Mouse (Mus musculus) neural tube, embryonic 14.5 days (tissue): ENCODE measurements around the gene Enpp7. TPM values are rescaled to one million over a fixed set of nuclear protein-coding genes. Genes with fewer than 3 reads are reported as not detected.
A peak's percentile ranks its signal among the peaks of the same experiment; 100 is the strongest.

Source experiments
- ATAC-seq: fragments of 200-750 bp; cut with Nextera tagmentation; 2 replicates; pipeline ENCODE4 v1.8.0; 2017; ENCODE audit warnings: low read depth, mild to moderate bottlenecking, moderate TSS enrichment, moderate library complexity
- H3K27ac ChIP-seq: fragments of 300-500 bp; sonication (generic); 2 replicates; pipeline ENCODE4 v1.5.1; 2014; ENCODE audit warnings: low read depth, mild to moderate bottlenecking, control low read depth, low read length, moderate library complexity, mixed read lengths
- H3K27me3 ChIP-seq: fragments of 300-500 bp; sonication (generic); 2 replicates; pipeline ENCODE4 v1.6.1; 2014; ENCODE audit warnings: low read length; ENCODE audit not compliant: control insufficient read depth, insufficient read depth
- H3K36me3 ChIP-seq: fragments of 300-500 bp; sonication (generic); 2 replicates; pipeline ENCODE4 v1.6.1; 2014; ENCODE audit warnings: low read length, mixed read lengths; ENCODE audit not compliant: control insufficient read depth, insufficient read depth
- H3K4me1 ChIP-seq: fragments of 300-500 bp; sonication (generic); 2 replicates; pipeline ENCODE4 v1.6.1; 2014; ENCODE audit warnings: low read length; ENCODE audit not compliant: control insufficient read depth, insufficient read depth
- H3K4me2 ChIP-seq: fragments of 300-500 bp; sonication (generic); 2 replicates; pipeline ENCODE4 v1.6.1; 2014; ENCODE audit warnings: mild to moderate bottlenecking, low read depth, low read length, control low read depth
- H3K4me3 ChIP-seq: fragments of 300-500 bp; sonication (generic); 2 replicates; pipeline ENCODE4 v1.5.1; 2014; ENCODE audit warnings: low read depth, low read length, control low read depth, mixed read lengths
- H3K9ac ChIP-seq: fragments of 300-500 bp; sonication (generic); replicated peaks from 2 replicates; pipeline ENCODE4 v1.6.1; 2014; ENCODE audit warnings: low read depth, mild to moderate bottlenecking, control low read depth, low read length, mixed read lengths
- H3K9me3 ChIP-seq: fragments of 300-500 bp; sonication (generic); 2 replicates; pipeline ENCODE4 v1.6.1; 2016; ENCODE audit warnings: low read length; ENCODE audit not compliant: control insufficient read depth
- WGBS: fragments of 180-500 bp; shearing (Covaris S2); extraction: QIAGEN DNeasy Blood & Tissue Kit; methylation state at CpG from one replicate; pipeline ENCODE4 v1.1.7; 2014; 5-methylcytosine and 5-hydroxymethylcytosine counted together
- polyA plus RNA-seq: library from polyadenylated mRNA; unstranded; fragments of >200 nt; fragmentation: Nextera tagmentation; extraction: Ambion mirVana; gene quantifications from 2 replicates; pipeline ENCODE4 v1.2.1, GENCODE M21; 2014

Gene Enpp7
- polyA plus RNA-seq, 1 experiment from 2014 or later: not detected

- Histone ChIP-seq H3K4me3 (peak overlapping the region; percentile 30; the same call in 1 of the 2 replicates), H3K4me1 (peaks cover 30% of the 10 kb centered on the region), H3K9me3 (no peaks in the 10 kb centered on the region), H3K9ac (no peak overlapping the region), H3K4me2 (no peak overlapping the region), H3K27me3 (peaks cover 27% of the 10 kb centered on the region), H3K36me3 (peaks cover 8% of the 10 kb centered on the region; the same call in 1 of the 2 replicates), H3K27ac (no peak overlapping the region)
- 5% methylated on average over 15 of the region's 15 CpGs for WGBS
- no peak for ATAC-seq
Observed at GRCm38 (mm10) chr11:119036447-119036846, 48.5 kb downstream of the Enpp7 start.

DNA sequence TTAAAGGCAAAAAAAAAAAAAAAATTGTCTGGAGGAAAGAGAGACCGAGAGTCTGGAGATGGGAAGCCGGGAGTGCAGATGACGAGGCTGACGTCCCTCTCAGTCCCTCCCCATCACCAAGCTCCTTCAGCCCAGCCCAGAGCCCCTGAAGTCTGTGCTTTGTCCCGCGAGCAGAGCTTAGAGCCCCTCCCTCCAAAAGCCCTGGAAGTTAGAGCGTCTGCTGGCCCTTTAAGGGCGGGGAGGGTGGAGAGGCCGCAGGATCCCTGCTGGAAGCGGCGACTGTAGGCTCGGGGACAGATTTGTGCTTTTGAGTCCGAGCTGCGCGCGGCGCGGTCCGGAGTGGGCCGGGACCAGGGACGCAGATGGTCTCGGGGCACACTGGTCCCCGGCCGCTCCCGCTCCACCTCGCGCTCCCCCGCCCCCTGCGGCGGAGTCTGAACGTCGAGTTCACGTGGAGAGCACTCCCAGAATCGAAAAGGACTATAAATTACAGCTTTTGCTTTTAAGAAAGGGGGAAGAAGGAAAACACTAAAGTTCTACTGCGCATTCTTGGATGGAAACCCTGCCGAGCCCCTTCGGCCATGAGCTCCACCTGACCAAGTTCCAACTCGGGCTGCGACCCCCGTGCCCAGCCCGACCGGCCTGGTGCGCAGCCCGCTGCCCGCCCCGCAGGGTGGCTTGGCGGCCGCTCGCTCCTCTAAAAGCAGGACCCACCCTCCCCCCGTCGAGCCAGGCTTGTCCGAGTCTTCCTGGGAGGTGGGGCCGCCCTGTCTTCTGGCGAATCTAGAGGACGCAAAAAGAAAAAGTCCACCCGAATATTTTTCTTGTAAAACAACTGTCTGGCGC, 49.2 kb downstream of the Enpp7 start:
- peaks cover 8% of the 10 kb centered on the region; the same call in 1 of the 2 replicates for H3K36me3 ChIP-seq
- H3K27me3 ChIP-seq: peaks cover 31% of the 10 kb centered on the region
- H3K4me1 ChIP-seq: peaks cover 35% of the 10 kb centered on the region
- WGBS: 3% methylated on average over 57 of the region's 57 CpGs
- peak overlapping the region; percentile 56 for H3K4me2 ChIP-seq
- peak overlapping the region; percentile 30 for H3K4me3 ChIP-seq
- ATAC-seq: no peak
- H3K9ac ChIP-seq: peak overlapping the region; percentile 37
- H3K27ac ChIP-seq: no peak overlapping the region
- no peaks in the 10 kb centered on the region for H3K9me3 ChIP-seq

DNA sequence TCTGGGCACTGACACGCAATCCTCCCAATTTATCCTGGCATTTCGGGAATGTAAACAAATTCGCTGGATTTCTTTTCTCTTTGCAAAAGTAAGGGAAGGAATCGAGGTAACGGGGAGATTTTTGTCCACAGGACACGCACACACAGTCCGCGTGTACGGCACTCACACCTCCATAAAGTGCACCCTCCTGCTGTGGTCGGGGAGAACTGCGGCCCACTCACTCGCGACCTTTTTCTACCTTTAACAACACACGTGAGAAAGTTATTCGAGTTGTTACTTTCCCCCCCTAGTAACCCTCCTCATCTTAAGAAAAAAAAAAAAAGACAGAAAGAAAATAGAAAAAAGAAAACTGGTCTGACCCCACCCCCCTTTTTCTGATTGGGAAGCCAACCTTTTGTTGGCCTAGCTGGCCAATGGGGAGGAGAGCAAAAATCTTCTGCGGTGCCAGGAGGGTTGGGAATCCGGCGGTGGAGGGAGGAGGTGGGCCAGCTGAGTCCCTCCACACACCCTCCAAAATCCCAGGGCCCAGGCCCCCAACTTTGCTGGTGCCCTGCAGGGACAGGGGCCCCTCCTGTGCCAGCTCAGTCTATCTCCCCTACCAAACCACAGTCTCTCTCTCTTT, 49.9 kb downstream of the Enpp7 start:
- Histone ChIP-seq H3K9me3 (no peaks in the 10 kb centered on the region), H3K9ac (no peak overlapping the region), H3K4me1 (peaks cover 37% of the 10 kb centered on the region), H3K4me3 (peak overlapping the region; percentile 30), H3K27me3 (peaks cover 31% of the 10 kb centered on the region), H3K36me3 (peaks cover 8% of the 10 kb centered on the region; the same call in 1 of the 2 replicates), H3K27ac (no peak overlapping the region), H3K4me2 (peak overlapping the region; percentile 56)
- 12% methylated on average over 18 of the region's 18 CpGs for WGBS
- ATAC-seq: no peak

DNA sequence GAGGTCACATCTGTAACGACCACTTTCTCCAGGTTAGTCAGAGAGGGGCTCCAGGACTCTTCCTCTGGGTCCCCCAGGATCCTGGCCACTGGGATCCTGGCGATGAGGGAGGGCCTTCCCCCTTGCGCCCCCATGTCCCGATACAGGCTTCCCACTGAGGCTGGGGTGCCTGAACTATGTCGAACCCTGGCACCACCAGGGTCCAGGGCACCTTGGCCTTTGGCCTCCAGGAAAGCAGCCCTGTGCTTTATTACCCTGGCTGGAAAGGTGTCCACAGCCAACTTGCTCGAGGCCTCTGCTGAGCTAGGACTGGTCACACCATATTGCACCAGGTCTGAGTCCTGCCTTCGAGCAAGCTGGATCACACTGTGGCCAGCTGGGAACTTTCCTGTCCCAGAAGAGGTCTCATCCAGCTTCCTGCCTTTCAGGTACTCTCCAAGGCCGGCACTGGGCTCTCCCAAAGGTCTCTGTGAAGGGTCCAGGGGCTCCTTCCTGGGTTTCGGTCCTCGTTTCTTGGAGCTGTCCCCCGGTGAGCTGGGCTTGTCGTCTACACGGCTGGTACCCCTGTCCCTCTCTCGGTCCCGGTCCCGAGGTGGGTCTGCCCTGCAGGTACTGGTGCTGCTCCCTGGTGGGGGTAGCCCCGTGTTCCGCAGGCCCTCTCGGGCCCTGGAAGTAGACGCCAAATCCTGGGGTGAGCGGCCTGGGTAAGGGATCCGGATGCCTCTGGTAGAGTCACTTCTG, 50.9 kb downstream of the Enpp7 start:
- Histone ChIP-seq H3K4me3 (no peak overlapping the region), H3K27me3 (peaks cover 36% of the 10 kb centered on the region), H3K9ac (no peak overlapping the region), H3K27ac (no peak overlapping the region), H3K4me2 (peak overlapping the region; percentile 18; the same call in 1 of the 2 replicates), H3K36me3 (peaks cover 8% of the 10 kb centered on the region; the same call in 1 of the 2 replicates), H3K4me1 (peaks cover 37% of the 10 kb centered on the region), H3K9me3 (no peaks in the 10 kb centered on the region)
- no peak for ATAC-seq
- WGBS: 23% methylated on average over 22 of the region's 22 CpGs

DNA sequence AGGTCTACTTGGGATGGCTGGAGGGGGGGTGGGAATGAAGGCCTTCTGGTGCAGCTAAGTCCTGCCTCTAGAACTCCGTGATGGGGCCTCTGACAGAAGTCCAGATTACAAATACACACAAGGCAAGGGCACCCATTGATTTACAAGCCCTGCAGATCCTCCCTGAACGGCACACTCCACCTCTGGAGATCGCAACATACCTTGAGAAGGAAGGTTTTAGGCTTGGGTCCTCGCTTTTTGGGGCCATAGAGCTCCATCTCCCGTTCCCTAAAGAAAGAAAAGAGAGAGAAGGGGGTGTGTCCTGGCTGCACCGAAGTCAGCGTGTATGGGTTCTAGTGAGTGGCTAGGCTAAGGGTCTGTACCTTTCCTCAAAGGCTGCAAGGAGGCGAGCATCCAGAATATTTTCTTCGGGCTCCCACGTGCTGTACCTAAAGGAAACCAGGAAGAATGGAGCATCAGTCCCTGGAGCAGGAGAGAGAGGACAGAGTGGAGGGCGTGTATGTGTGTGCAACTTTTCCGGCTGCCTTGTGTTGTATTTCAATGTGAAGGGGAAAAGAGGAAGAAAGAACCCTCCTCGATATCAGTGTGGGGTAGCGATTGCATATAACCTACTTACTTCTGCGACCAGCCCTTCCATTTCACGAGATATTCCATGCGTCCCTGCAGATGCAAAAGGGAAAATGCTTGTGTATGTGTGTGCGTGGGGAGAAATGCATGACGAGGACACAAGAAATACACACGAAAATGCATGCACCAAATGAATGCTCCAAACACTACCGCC, 51.9 kb downstream of the Enpp7 start:
- H3K4me1 ChIP-seq: peaks cover 39% of the 10 kb centered on the region

DNA sequence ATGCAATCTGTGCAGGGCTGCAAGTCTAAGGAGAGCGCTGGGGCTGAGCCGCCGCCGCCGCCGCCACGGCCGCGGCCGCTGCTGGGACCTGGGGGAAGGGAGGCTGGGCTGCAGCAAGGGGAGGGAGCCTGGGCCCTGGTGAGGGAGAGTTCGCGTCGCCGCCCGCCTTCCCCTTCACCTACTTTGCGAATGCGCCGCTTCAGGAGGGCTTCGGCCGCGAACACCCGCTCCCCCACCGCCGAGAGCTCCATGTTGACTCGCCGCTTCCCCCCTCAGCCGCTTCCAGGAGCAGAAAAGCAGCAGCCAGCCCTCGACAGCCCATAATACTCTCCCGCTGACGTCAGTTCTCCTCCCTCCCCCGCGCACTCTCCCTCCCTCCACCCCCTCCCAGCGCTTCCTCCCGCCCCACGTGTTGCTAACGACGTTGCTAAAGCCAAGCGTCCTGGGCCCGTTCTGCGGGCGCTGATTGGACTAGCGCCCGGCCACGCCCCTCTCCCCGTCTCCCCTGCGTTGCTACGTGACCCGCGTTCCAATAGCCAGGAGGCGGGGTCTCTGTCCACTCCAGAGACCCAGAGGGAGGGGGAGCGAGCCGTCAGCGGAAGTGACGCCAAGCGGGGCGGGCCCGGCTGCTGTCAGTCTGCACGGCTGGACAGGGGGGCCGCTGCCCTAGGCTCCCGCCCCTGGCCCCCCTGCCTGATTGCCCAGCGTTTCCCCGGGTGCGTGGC, 52.8 kb downstream of the Enpp7 start, which contains the start of gene Cbx8:
Gene Cbx8, minus strand, starts transcription at position 370 of the 725 bp plus-strand sequence.
- H3K4me2 ChIP-seq: peak within 1 kb of the TSS; percentile 97
- peaks cover 37% of the 10 kb centered on the region for H3K4me1 ChIP-seq
- H3K27ac ChIP-seq: peak within 1 kb of the TSS; percentile 89
- peaks cover 8% of the 10 kb centered on the region; the same call in 1 of the 2 replicates for H3K36me3 ChIP-seq
- WGBS: under 1% methylated on average over 58 of the region's 63 CpGs
- H3K27me3 ChIP-seq: peaks cover 40% of the 10 kb centered on the region
- H3K4me3 ChIP-seq: peak within 1 kb of the TSS; percentile 73
- H3K9me3 ChIP-seq: no peaks in the 10 kb centered on the region
- H3K9ac ChIP-seq: peak within 1 kb of the TSS; percentile 89
- ATAC-seq: peak; percentile 89

More for the DNA sequence above, 51.9 kb downstream of the Enpp7 start:
- WGBS: 6% methylated on average over 21 of the region's 21 CpGs
- Histone ChIP-seq H3K4me2 (peak overlapping the region; percentile 79), H3K27ac (peak overlapping the region; percentile 85), H3K9me3 (no peaks in the 10 kb centered on the region), H3K27me3 (peaks cover 42% of the 10 kb centered on the region), H3K36me3 (peaks cover 8% of the 10 kb centered on the region; the same call in 1 of the 2 replicates), H3K4me3 (peak overlapping the region; percentile 73), H3K9ac (peak overlapping the region; percentile 89)
- no peak for ATAC-seq

DNA sequence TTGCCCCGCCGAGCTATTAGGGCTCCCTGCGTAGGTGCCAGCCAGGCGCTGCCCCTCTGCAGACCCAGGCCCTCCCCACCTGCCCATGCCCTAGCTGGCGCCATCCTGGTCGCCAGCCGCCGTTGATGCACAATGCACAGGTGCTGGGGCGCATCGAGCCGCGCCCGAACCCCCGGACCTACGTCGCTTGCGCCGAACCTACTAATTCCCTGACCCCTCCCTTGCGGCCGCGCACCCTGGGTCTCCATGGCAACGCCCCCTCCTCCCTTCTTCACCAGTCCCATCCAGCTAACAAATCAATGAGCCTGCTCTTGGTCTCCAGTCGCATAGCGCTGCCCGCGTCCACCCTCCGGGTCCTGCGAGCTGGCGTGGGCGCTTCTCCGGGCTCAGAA, 53.3 kb downstream of the Enpp7 start:
- H3K27me3 ChIP-seq: peaks cover 40% of the 10 kb centered on the region
- H3K4me1 ChIP-seq: peaks cover 36% of the 10 kb centered on the region
- H3K9me3 ChIP-seq: no peaks in the 10 kb centered on the region
- peak; percentile 69 for ATAC-seq
- WGBS: 0% methylated on average over 29 of the region's 31 CpGs
- H3K4me2 ChIP-seq: peak overlapping the region; percentile 97
- H3K27ac ChIP-seq: peak overlapping the region; percentile 89
- peak overlapping the region; percentile 73 for H3K4me3 ChIP-seq
- H3K9ac ChIP-seq: peak overlapping the region; percentile 89
- H3K36me3 ChIP-seq: peaks cover 8% of the 10 kb centered on the region; the same call in 1 of the 2 replicates
